Mouse (Mus musculus) liver, embryonic 14.5 days (tissue): ENCODE results near the gene Gm11992. TPM values are rescaled to one million over a fixed set of nuclear protein-coding genes. Genes with fewer than 3 reads are reported as not detected.

ENCODE experiments used
- ATAC-seq: fragments of 200-750 bp; cut with Nextera tagmentation; 2 replicates; pipeline ENCODE4 v1.8.0; 2017; ENCODE audit warnings: moderate number of reproducible peaks, mild to moderate bottlenecking, moderate library complexity; ENCODE audit not compliant: insufficient read depth
- DNase-seq, 3 experiments: peaks; one replicate each; pipeline ENCODE4 v3.0.0-alpha.2; 2012 to 2013; ENCODE audit warnings: low read depth in 3 of 3, low spot score in 3 of 3
- H3K27ac ChIP-seq: fragments of 300-500 bp; sonication (generic); 2 replicates; pipeline ENCODE4 v1.5.1; 2014; ENCODE audit warnings: moderate library complexity, mild to moderate bottlenecking, control low read depth, inconsistent platforms
- H3K27me3 ChIP-seq: fragments of 300-500 bp; sonication (generic); 2 replicates; pipeline ENCODE4 v1.6.1; 2014; ENCODE audit warnings: mild to moderate bottlenecking, low read length, moderate library complexity; ENCODE audit not compliant: control insufficient read depth, insufficient read depth
- H3K36me3 ChIP-seq: fragments of 300-500 bp; sonication (generic); replicated peaks from 2 replicates; pipeline ENCODE4 v1.6.1; 2014; ENCODE audit warnings: low read depth; ENCODE audit not compliant: control insufficient read depth, insufficient read depth
- H3K4me1 ChIP-seq, 2 experiments: fragments of 200-500 bp in 1 of 2; fragments of 300-500 bp in 1 of 2; sonication (generic) in 1 of 2; replicated peaks; 2 replicates each; pipeline ENCODE4 v1.6.1; 2012 to 2014; ENCODE audit warnings: antibody characterized with exemption in 1 of 2, inconsistent platforms in 1 of 2, low read length in 1 of 2; ENCODE audit not compliant: control insufficient read depth in 2 of 2, insufficient read depth in 2 of 2
- H3K4me2 ChIP-seq: fragments of 300-500 bp; sonication (generic); 2 replicates; pipeline ENCODE4 v1.6.1; 2014; ENCODE audit warnings: low read depth, mild to moderate bottlenecking, control low read depth, moderate library complexity
- H3K4me3 ChIP-seq, 2 experiments: fragments of 200-500 bp in 1 of 2; fragments of 300-500 bp in 1 of 2; sonication (generic) in 1 of 2; 2 replicates each; pipeline ENCODE4 v1.5.1; 2012 to 2014; ENCODE audit warnings: low read depth in 2 of 2, low read length in 2 of 2, mild to moderate bottlenecking in 2 of 2, control low read depth in 1 of 2, inconsistent platforms in 1 of 2, moderate library complexity in 1 of 2; ENCODE audit not compliant: insufficient read depth in 1 of 2
- H3K9ac ChIP-seq: fragments of 300-500 bp; sonication (generic); replicated peaks from 2 replicates; pipeline ENCODE4 v1.6.1; 2014; ENCODE audit warnings: mild to moderate bottlenecking, control low read depth, moderate library complexity
- H3K9me3 ChIP-seq: fragments of 300-500 bp; sonication (generic); 2 replicates; pipeline ENCODE4 v1.6.1; 2016; ENCODE audit warnings: low read length, mixed read lengths; ENCODE audit not compliant: control insufficient read depth
- CTCF ChIP-seq: IDR thresholded peaks from 2 replicates; pipeline ENCODE4 v1.5.1; 2016; ENCODE audit warnings: antibody characterized with exemption, low read depth, control low read depth
- EP300 ChIP-seq: IDR thresholded peaks from 2 replicates; pipeline ENCODE4 v1.6.1; 2016; ENCODE audit warnings: antibody characterized with exemption, low read depth
- WGBS: fragments of 180-500 bp; shearing (Covaris S2); extraction: QIAGEN DNeasy Blood & Tissue Kit; methylation state at CpG from one replicate; pipeline ENCODE4 v1.1.7; 2014; ENCODE audit not compliant: insufficient replicate concordance; 5-methylcytosine and 5-hydroxymethylcytosine counted together
- polyA plus RNA-seq, 2 experiments: library from polyadenylated mRNA; depleted of rRNA in 1 of 2; stranded (reverse) in 1 of 2; unstranded in 1 of 2; fragments of >200 nt; fragmentation: Nextera tagmentation in 1 of 2; extraction: Ambion mirVana in 1 of 2; gene quantifications; 2 replicates each; pipeline versions ENCODE4 v1.2.1 to v1.2.3; 2012 to 2014

Gm11992 gene
- polyA plus RNA-seq, 2 experiments, result 0.04 to 0.09 TPM

DNA sequence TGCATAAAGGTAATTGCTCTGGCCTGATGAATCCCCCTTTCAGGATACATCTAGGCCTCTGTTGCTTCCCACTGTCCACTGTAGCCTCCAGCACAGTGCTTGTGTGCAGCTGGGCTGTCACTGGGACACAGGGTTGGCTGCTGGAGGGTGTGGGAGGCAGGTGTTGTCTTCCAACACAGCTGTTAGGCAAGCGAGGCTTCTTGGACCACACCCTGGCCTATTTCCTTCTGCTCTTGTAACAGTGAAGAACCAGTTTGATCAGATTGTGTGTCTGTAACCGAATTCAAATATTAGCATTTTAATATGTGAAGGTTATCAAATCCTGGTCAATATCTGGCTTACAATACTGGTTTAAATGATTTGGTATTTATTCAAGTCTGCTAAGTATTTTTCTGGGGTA, 3.5 kb downstream of the Gm11992 start:
- no peaks in the 10 kb centered on the region for H3K9me3 ChIP-seq
- no peak overlapping the region for H3K4me3 ChIP-seq
- H3K4me1 ChIP-seq, result peaks cover 0 to 6% of the 10 kb centered on the region in 2 experiments; a peak in 2 of 4 replicates
- no peak overlapping the region for H3K4me2 ChIP-seq
- ATAC-seq (no peak), DNase-seq (no peak)
- TF ChIP-seq CTCF, result no peak
- no peak for TF ChIP-seq EP300
- WGBS, result 31% methylated on average over 2 of the region's 2 CpGs
- no peak overlapping the region for H3K27ac ChIP-seq
- no peak overlapping the region for H3K9ac ChIP-seq
- no peaks in the 10 kb centered on the region for H3K27me3 ChIP-seq
- H3K36me3 ChIP-seq, result no peaks in the 10 kb centered on the region

DNA sequence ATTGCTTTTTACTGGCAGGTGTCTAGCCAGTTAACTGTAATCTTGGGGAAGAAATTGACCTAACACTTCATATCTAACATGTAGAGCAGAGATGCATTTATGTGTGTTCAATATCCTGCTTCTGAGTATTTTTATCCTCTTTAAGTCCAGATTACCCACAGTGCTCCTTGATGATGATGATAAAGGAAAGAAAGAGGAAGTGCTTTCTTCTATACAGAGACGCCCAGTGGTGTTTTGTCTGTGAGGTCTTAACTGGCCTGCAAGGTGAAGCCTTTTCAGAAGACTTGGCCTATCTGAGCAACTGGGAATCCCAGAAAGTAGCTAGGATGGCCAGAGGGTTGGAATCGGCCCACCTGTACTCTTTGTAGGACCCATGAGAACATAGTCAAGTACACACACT, 8.5 kb downstream of the Gm11992 start:
- no peak for DNase-seq
- Histone ChIP-seq H3K4me2 (no peak overlapping the region), H3K9me3 (no peaks in the 10 kb centered on the region), H3K4me1 (no peaks in the 10 kb centered on the region), H3K4me3 (no peak overlapping the region), H3K27ac (no peak overlapping the region), H3K27me3 (no peaks in the 10 kb centered on the region), H3K36me3 (no peaks in the 10 kb centered on the region), H3K9ac (no peak overlapping the region)
- TF ChIP-seq EP300 (no peak), CTCF (no peak)
- no peak for ATAC-seq
- WGBS, result 31% methylated on average over 2 of the region's 2 CpGs

DNA sequence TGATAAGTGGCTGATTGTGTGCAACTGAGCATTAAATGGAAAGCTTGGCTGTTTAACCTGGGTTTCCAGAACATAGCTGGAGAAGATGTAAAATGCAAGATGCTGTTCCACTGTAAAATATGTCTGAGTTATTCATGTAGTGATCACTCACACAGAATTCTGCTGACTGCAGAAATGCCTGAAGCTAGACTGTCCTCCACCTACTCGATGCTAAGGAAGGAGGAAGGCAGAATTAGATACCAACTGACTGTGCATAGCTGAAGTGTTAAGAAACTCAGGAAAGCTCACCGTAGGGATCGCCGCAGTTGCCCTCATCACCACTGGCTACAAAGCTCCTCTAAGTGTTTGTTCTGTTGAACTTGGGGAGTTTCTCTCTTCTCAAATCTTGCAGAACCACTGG, 9.3 kb downstream of the Gm11992 start:
- TF ChIP-seq EP300, result no peak
- TF ChIP-seq CTCF, result no peak
- Histone ChIP-seq H3K4me3 (no peak overlapping the region), H3K4me1 (no peaks in the 10 kb centered on the region), H3K27ac (no peak overlapping the region), H3K27me3 (no peaks in the 10 kb centered on the region), H3K36me3 (no peaks in the 10 kb centered on the region), H3K4me2 (no peak overlapping the region), H3K9ac (no peak overlapping the region), H3K9me3 (no peaks in the 10 kb centered on the region)
- DNase-seq, result no peak
- 75% methylated on average over 4 of the region's 4 CpGs for WGBS
- ATAC-seq, result no peak

DNA sequence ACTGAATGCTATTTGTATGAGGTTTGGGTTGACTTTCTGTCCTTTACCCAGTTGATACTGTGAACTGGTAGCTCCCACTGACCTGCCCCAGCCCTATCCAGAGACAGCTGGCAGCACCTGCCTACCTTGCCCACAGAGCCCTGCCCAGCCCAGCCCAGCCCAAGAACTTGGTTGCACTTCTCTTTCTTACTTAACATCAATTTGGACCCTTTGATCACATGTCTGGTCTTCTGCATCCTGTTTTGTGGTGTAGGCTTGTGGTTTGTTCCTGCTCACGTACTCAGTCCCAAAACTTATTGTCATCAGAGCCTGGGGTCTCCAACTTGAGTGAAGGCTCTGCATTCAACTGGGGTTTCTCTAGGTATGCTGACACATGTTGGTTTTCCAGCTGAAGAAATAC, 11.6 kb downstream of the Gm11992 start:
- TF ChIP-seq EP300 (no peak), CTCF (no peak)
- Histone ChIP-seq H3K9ac (no peak overlapping the region), H3K4me2 (no peak overlapping the region), H3K27ac (no peak overlapping the region), H3K9me3 (no peaks in the 10 kb centered on the region), H3K4me3 (no peak overlapping the region), H3K27me3 (no peaks in the 10 kb centered on the region), H3K4me1 (no peaks in the 10 kb centered on the region), H3K36me3 (no peaks in the 10 kb centered on the region)
- DNase-seq (no peak), ATAC-seq (no peak)
- WGBS, result 8% methylated on average over 1 of the region's 1 CpGs

DNA sequence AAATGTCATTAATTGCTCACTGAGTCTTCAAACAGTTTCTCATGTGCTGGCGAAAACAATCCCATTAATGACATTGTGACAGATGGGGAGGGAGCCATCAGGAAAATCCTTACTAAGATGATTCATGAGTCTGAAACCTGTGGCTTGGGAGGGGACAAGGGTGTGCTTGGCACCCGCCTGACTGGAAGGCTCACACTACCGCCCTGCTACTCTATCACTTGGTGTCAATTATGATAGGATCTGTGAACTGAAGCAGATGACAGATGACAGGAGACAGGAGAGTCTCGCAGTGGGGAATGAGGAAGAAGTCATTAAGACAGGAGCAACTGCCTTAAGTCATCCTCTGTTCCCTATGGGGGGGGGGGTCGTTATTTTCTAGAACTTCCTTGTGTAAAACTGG, 12.1 kb downstream of the Gm11992 start:
- Histone ChIP-seq H3K27ac (no peak overlapping the region), H3K9me3 (no peaks in the 10 kb centered on the region), H3K9ac (no peak overlapping the region), H3K36me3 (no peaks in the 10 kb centered on the region), H3K4me3 (no peak overlapping the region), H3K27me3 (no peaks in the 10 kb centered on the region), H3K4me2 (no peak overlapping the region), H3K4me1 (no peaks in the 10 kb centered on the region)
- ATAC-seq, result no peak
- 19% methylated on average over 5 of the region's 5 CpGs for WGBS
- DNase-seq, result no peak
- no peak for TF ChIP-seq EP300
- no peak for TF ChIP-seq CTCF
